Mouse (Mus musculus): ENCODE measurements around the gene Polk.

Gene Polk

DNA sequence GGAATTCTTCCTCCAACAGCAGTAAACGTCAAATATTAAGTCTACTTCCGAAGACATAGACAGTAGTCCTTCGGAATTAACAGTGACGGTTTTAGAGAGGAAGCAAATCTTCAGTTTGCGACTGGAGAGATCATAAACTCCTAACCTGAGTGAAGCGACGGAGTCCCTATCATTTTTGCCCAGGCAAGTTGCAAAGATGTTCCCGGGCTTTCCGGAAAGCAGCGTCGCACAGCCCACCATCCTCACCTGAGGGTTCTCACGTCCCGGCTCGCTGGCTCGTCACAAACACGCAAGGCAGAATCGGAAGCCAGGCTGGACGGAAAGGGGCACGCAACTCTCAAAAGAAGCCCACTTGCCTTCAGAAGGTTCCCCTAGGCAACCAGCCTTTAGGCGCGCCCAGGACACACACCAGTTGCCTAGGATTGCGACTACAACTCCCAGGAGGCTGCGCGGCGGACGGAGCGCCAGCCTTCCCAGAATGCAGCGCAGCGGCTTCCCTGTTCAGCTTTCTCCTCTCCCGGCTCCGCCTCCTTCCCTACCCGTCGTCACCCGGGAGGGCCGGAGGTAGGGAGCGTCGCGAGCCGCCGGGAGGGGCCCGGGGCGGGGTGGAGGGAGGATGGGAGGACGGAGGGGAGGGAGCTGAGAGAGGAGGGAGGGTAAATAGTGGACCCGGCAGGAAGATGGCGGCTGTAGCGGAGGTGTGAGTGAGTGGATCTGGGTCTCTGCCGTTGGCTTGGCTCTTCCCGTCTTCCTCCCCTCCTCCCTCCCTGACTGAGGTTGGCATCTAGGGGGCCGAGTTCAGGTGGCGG lies at the start of gene Polk, which contains the start of gene Col4a3bp:
Polk (minus strand) TSS at position 499 of the 809 bp plus-strand sequence.
Col4a3bp (plus strand) TSS at position 538 of the 809 bp plus-strand sequence.
- DNase-seq (ENCODE audit: low spot score in 2 of 2), result peak; percentile 96

DNA sequence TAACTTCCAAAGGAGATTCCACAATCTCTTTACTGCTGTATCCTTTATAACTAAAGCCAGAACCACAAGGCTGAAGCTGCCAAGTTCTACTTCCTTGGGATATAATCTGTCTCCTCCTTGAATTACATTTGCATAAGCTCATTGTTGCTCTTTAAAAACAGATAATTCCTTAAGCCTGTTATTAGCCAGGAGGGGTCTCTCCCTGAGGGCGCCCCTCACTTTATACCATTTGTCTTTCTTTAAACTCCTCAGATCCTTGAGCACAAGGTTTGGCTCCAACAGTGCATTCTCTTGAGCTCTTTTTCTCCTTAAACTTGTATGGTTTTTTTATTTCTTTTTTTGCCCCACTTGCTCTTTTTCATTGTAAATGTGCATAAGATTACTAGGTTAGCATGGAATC lies 46.3 kb upstream of the Polk start:
- DNase-seq (ENCODE audit: low spot score in 2 of 2), result no peak

DNA sequence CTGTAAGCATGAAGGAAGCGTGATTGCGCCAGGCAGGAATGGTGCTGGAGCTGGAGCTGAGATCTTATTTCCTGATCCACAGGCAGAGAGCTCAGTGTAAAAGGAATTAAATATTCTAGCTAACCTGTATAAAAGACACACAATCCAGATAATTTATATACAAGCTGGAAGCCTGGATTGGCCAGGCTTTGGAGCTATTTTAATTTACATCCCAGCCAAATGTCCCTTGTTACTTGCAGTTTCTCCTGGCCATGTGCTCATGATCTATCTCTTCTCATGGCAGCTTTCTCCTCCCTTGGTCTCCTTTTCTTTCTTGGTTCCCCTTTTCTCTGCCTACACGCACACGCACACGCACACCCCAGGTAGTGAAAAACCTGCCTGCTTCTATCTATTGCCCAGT lies 44.2 kb upstream of the Polk start:
- no peak for DNase-seq (ENCODE audit: low spot score in 2 of 2)

DNA sequence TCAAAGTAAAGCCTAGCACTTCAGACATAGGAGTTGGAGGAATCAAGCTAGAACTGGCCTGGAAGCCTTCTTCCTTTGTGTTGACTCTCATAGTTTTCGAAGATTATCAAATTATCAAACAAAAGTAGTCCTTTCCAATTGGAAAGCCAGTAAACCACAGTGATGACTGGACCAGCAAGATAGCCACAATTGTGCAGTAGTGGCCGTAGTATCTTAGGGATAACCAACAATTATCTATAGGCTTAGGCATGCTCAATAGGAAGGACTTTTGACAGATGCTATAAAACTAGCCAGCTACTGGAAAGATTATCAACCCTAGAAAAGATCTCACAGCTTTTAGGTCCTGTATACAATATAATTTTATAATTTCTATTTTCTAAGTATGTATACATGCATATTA lies 41.8 kb upstream of the Polk start:
- DNase-seq (ENCODE audit: low spot score in 2 of 2), result no peak

DNA sequence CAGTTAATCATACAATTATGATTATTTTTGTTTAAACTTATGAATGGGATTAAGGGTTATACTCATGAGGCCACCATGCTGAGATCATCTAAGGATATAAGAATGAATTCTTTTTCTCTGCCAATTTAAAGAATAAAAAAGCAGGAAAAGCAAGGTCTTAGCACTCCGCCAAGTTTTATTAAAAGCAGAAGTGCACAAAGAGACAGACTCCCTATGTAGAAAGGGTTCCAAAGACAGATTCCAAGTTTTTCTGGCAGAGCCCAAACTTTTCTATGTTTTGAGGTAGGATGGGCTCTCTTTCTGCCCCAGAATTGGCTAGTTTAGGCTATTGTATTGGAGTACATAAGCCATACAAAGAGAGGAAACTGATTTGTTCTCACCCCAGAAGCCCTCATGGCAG lies 37.6 kb upstream of the Polk start:
- no peak for DNase-seq (ENCODE audit: low spot score in 2 of 2)

DNA sequence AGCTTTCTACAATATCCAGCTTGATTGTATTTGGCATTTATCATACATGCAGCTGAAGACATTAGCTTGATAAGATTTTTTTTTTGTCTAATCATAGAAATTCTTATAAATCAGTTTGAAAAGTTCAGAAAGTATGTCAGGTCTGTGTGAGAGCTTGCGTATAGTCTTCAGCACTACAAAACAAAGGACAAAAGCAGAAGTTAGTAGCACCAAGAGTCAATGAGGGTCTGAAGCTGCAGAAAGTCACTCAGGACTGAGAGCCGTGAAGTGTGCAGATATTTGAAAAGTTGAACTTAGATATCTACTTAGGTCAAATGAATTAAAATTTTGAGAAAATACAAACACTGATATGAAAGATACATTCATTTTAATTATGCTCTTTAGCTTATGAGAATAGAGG lies 36.7 kb upstream of the Polk start:
- DNase-seq (ENCODE audit: low spot score in 2 of 2), result no peak

DNA sequence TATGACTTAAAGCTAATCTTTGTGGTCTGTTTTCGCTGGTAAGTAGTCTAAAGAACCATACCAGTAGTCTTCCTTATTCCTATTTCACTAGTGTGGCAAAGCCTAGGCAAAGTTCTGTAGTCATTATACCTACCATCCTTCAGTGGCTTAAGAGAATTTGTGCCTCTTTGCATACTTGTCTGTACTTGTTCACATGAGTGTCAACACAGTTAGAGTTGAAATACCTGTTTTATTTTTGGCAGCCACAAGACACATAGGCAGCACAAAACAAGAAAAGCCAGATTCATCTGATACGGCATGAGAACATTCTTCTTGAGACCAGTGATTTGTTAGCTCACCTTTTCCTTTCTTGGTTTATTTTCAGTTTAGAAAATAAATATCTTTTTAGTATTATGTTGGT lies 31.8 kb upstream of the Polk start:
- no peak for DNase-seq (ENCODE audit: low spot score in 2 of 2)

DNA sequence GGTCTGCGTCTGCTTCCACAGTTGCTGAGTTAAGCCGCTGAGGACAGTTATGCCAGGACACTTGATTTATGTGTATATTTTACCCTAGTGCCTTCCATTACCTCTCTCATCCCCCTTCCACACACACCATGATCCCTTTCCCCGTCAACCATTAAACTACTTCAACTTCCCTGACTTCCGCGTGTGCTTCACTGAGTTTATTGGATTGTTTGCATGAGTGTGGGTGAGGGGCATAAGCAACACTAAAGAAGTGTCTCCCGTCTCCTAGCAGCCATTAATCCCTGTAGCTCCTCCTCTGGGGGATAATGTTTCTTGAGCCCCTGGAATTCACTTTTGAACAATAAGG lies 28.6 kb upstream of the Polk start:
- no peak for DNase-seq (ENCODE audit: low spot score in 2 of 2)

DNA sequence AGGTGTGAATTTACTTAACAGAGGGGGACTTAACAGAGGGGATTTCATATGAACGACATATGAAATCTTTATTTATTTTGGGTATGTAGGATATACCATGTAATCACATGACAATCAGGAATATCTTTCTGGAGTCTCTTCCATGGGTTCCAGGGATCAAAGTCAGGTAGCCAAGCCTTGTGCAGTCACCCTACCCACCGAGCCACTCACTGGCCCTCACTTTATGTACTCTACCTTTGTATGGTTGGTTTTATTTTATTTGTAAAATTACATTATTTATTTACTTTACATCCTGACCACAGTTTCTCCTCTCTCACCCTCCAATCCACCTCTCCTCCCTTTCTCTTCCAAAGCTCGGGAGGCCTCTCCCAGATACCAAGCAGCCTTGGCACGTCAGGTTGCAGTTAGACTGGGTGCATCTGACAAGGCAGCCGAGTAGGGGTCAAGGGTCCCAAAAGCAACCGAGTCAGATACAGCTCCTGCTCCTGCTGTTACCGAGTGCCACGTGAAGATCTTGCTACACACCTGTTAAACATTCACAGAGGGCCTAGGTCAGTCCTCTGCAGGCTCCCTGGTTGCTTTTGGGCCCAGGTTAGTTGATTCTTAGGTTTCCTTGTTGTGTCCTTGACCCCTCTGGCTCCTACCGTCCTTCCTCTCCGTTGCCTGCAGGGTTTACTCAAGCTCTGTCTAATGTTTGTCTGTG lies 28.1 kb upstream of the Polk start:
- no peak for DNase-seq (ENCODE audit: low spot score in 2 of 2)

DNA sequence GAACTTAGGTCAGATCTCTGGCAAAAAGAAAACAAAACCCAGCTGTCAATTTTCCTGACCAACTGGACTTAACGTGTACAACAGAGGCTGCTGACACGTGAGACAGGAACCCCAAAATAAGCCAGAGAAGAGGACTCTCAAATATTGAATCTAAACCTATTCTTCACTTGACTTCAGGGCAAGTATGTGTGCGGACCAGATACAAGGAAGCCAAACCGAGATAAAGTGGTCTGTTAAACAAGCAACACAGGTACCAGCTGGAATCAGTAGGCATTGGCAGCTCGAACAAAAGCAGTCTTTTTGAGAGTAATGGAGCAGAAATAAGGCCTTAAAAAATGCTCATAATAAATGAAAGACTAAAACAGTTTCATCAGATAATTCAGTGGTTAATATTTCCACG lies 25.6 kb upstream of the Polk start:
- DNase-seq (ENCODE audit: low spot score in 2 of 2), result no peak

DNA sequence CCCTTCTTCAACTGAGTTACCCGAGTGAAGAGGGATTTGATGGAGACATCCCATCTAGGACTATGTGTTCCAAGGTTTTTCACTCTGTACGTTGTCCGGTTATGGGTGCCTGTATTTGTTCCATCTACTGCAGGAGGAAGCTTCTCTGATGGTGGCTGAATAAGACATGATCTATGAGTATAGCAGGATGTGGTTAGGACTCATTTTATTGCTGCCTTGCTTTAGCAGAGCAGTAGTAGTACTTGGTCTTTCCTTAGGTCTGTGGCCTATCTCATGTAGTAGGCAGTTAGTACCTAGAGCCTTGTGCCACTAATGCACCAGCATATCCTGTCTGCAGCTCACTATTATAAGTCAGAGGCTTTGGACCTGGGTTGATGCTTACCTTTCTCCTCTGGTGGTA lies 12.7 kb upstream of the Polk start:
- DNase-seq (ENCODE audit: low spot score in 2 of 2), result no peak

DNA sequence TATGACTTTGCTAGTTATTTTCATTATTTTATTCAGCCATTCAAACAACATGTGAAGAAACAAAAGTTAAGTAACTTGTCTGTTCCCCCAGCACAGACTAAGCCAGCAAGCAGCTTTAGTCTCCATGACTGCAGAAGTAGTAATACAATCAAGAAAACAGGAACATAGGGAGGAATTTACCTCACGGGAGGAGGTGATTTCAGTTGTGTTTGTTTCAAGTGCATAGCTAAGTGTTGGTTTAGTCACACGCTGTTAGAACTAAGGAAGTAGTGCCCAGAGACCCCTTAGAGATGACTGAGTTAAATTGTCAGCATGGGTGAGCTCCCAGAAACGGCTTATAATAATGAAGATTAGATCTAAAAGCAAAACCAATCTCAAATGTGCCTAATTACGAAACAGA lies 5.6 kb upstream of the Polk start:
- DNase-seq (ENCODE audit: low spot score in 2 of 2), result no peak

DNA sequence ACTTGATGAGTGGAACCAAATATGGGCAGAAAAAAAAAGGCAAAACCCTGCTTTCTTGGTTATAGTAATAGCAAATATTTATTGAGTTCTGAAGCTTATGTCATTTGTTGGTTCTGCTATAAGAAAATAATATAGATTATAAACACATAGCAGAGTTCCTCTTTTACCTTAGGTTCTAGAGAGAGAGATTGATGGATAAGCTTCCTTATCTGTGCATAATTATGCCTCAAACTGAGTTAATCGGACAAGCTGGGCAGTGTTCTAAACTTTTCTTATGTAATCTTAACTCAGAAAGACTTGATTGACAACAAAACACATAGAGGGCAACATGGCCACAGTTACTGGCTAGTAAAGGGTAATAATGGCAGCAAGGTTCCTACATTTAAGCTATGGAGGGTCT lies 4.9 kb upstream of the Polk start:
- DNase-seq (ENCODE audit: low spot score in 2 of 2), result no peak

DNA sequence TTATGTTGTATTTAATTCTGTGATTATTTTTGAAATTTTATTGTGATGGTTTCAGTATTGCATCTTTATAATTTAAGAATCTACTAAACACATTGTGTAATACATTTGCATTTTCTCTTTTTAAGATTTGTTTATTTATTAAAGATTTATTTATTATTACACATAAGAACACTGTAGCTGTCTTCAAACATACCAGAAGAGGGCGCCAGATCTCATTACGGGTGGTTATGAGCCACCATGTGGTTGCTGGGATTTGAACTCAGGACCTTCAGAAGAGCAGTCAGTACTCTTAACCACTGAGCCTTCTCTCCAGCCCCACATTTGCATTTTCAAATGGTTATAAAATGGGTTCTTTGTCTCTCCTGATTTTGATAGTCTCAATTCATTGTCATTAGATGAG lies 2.1 kb upstream of the Polk start:
- no peak for DNase-seq (ENCODE audit: low spot score in 2 of 2)

DNA sequence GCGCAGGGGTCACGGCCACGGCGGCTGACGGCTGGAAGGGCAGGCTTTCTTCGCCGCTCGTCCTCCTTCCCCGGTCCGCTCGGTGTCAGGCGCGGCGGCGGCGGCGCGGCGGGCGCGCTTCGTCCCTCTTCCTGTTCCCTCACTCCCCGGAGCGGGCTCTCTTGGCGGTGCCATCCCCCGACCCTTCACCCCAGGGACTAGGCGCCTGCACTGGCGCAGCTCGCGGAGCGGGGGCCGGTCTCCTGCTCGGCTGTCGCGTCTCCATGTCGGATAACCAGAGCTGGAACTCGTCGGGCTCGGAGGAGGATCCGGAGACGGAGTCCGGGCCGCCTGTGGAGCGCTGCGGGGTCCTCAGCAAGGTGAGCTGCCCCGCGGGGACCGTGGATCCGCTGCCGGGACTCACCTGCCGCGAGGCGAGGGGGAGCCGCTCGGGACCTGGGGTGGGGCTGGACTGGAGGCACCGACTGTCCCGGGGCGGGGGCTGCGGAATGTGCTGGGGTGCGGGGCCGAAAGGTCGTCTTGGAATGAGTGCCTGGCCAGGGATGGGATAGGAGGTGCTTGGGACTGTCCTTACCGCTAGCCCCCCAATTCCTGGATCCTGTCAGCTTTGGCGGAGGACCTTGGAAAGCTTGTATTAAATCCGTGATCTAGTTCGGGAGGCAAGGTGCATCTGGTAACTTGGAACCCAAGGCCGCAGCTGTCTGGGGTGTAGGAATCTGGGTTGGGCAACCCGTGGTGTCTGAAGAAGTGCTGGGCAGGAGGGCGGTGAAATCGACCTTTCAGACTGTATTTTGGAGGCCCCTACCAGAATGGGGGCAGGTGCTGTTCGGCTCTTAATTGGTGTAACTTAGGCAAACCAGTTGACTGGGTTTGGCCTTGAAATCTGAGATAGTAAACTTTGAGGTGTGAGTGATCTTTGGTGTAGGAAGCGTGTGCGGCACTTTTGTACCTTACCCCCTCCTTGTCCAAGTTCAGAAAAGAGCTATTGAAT lies 817 bp upstream of the Polk start:
- peak in 1 of 2 experiments; percentile 62 for DNase-seq (ENCODE audit: low spot score in 2 of 2)

DNA sequence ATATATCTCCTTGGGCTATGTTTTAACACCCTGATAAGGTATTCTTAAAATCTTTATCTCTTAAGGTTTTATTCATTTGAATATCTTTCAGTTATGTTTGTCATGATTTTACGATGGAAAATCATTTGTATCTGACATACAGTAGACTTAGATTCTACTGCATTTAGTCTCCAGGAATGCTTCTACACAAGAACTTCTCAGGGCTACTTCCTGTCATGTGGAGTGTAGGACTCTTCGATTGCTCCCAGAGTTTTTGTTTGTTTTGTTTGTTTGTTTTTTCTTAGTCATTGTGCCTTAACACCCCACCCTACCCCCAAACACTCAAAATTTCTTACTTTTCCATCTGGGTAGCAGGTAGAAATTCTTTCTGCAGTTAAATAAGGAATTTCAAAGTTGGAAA lies 998 bp downstream of the Polk start:
- no peak for DNase-seq (ENCODE audit: low spot score in 2 of 2)

DNA sequence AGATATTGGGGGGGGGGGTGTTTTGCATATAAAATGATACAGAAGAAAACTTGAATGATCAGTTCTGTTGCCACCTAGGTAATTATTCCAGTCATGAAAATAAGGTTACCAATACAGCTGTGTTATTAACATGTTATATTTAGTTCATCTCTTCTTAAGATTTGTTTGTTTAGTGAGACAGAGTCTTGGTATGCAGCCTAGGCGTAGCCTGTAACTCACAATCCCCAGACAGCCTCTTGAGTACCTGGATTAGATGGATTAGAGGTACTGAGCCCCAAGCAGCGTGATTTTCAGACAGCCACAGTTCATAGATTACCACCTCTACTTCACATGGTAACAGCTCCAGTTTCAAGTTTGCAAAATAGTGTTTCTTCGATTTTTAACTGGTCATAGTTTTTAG lies 4.3 kb downstream of the Polk start:
- DNase-seq (ENCODE audit: low spot score in 2 of 2), result no peak

DNA sequence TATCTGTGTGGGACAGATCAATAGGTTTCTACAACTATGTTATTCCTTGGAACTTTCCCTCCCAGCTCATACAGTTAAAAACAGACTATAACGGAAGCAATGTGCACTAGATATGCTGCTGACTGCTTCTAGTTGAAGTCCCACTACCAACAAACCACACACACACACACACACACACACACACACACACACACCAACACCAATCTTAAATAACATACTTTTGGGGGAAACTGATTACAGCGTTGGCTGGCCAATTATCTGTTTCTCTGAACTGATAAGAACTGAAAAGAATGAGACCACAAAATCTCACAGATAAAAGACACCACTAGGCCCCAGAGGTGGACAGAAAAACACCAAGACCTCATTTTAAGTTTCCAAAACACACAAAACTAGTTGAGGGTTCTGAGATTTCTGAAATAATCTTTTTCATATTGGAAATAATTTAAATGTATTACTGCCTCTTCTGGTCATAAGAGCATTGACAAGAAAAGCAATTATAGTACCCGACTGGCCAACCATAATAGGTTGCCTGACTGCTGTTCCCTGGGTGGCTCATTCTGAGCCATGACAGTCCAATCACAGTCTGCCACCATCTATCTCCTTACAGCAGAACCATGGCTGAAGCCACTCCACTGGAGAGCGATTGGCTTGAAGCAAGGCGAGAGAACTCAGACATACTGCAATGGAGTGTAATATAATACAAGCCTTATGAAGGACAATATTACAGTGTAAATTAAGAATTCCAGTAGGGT lies 5.4 kb downstream of the Polk start:
- no peak for DNase-seq (ENCODE audit: low spot score in 2 of 2)

DNA sequence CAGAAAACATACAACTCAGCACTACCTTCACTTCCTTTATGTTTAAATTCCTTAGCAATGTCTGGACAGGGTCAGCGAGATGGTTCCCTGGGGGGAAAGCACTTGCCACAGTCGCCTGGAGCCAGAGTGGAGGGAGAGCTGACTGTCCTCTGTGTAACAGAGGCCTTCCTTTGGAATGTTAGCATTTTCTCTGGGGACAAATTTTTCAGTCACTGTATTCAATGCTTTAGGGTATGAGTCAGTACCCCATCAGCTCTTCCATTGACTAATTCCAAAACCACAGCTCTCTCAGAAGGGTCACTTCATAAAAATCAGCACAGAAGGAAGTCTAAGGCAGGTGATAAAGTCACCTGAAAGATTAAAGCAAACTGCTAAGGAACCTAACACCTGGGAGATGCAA lies 8.6 kb downstream of the Polk start:
- DNase-seq (ENCODE audit: low spot score in 2 of 2), result no peak

DNA sequence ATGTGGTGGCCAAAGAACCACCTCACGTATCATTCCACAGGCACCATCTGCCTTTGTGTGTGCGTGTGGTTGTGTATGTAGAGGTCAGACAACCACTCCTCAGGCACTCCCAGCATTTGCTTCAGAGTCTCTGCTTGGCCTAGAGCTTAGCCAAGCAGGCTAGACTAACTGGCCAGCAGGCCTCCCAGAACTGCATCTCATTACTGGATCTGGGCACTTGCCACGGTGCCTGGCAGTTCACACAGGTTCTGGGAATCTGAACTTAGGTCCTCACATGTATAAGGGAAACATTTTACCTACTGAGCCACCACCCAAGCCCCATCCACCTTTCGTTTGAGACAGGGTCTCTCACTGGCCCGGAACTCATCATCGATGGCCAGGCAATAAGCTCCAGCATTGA lies 10.2 kb downstream of the Polk start:
- DNase-seq (ENCODE audit: low spot score in 2 of 2), result no peak

DNA sequence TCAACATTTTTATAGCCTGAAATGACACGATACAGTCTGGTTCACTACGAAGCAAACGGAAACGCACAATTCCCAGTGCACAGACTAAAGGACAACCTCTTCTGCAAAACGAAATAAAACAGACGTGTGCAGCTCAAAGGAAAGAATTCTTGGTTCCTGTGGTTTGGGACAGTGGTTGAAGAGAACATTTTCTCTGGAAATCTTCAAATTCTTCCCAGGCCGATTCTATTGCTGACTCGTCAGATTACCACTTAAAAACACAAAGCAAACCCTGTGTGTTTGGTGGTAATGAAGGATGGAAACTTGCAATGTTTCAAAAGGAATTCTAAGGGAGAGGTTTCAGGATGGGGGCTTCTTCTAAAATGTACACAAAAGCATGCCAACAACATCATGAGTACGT lies 12.3 kb downstream of the Polk start:
- DNase-seq (ENCODE audit: low spot score in 2 of 2), result no peak

DNA sequence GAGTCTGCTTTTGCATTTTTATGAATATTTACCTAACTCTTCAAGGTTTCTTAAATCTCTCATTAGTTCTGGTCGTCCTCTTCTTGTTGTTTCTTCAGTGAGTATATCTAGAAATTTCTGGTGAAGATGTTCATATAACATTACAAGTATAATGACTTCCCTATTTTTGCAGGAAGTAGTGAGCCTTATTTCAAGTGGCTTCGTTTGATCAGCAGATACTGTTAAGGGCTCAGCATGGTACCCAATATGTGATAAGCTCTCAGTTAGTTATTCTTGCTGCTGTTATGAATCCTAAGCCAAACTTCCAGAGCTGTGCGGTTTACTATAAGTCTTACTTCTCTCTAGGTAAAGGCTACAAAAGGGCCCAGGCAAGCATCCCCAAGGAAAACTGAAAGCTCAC lies 12.8 kb downstream of the Polk start:
- DNase-seq (ENCODE audit: low spot score in 2 of 2), result no peak
